Mouse (Mus musculus) ovary, postnatal 36 days (tissue): ENCODE measurements at regions not wholly inside any gene's neighbourhood (a gene's known extent, or its start where the extent isn't known, plus 50 kb on each side); places are given as distances from the start of the nearest gene placed in this dataset.

ENCODE experiments used
- DNase-seq: peaks from one replicate; pipeline ENCODE4 v3.0.0; 2022; ENCODE audit warnings: low spot score, mixed read lengths

GRCm38 (mm10) chr3:39062415-39062814 is 175.7 kb downstream of the Fat4 start:
- DNase-seq = no peak

GRCm38 (mm10) chr3:39065457-39065856 is 178.7 kb downstream of the Fat4 start:
- no peak for DNase-seq

GRCm38 (mm10) chr3:39069011-39069410 is 182.3 kb downstream of the Fat4 start:
- no peak for DNase-seq

- no peak for DNase-seq
Measured at GRCm38 (mm10) chr3:39082678-39083270, 196.0 kb downstream of the Fat4 start.

GRCm38 (mm10) chr3:39088948-39089347 is 202.2 kb downstream of the Fat4 start:
- no peak for DNase-seq

- DNase-seq = no peak
Measured at GRCm38 (mm10) chr3:39102324-39102723, 215.6 kb downstream of the Fat4 start.

GRCm38 (mm10) chr3:39109756-39110392 is 223.1 kb downstream of the Fat4 start:
- peak; percentile 7 for DNase-seq

GRCm38 (mm10) chr3:39114056-39114455 is 227.3 kb downstream of the Fat4 start:
- DNase-seq = no peak

- DNase-seq = no peak
Measured at GRCm38 (mm10) chr3:39114826-39115225, 228.1 kb downstream of the Fat4 start.

GRCm38 (mm10) chr3:39115441-39115840 is 228.7 kb downstream of the Fat4 start:
- no peak for DNase-seq

- no peak for DNase-seq
Measured at GRCm38 (mm10) chr3:39122250-39122649, 235.5 kb downstream of the Fat4 start.

- DNase-seq = no peak
Measured at GRCm38 (mm10) chr3:39130532-39130931, 243.8 kb downstream of the Fat4 start.

GRCm38 (mm10) chr3:39165006-39165667 is 278.4 kb downstream of the Fat4 start:
- DNase-seq = no peak

GRCm38 (mm10) chr3:39182646-39183045 is 295.9 kb downstream of the Fat4 start:
- no peak for DNase-seq

GRCm38 (mm10) chr3:39195102-39195501 is 308.4 kb downstream of the Fat4 start:
- DNase-seq = no peak

- DNase-seq = no peak
Measured at GRCm38 (mm10) chr3:39202662-39203061, 315.9 kb downstream of the Fat4 start.

GRCm38 (mm10) chr3:39208651-39209050 is 321.9 kb downstream of the Fat4 start:
- no peak for DNase-seq

GRCm38 (mm10) chr3:39209382-39210165 is 322.8 kb downstream of the Fat4 start:
- DNase-seq = no peak

- DNase-seq = no peak
Measured at GRCm38 (mm10) chr3:39211670-39212069, 324.9 kb downstream of the Fat4 start.

- DNase-seq = peak; percentile 8
Measured at GRCm38 (mm10) chr3:39220011-39220706, 333.4 kb downstream of the Fat4 start.

GRCm38 (mm10) chr3:39220707-39221034 is 333.9 kb downstream of the Fat4 start:
- DNase-seq = no peak

GRCm38 (mm10) chr3:39222059-39222458 is 335.3 kb downstream of the Fat4 start:
- DNase-seq = no peak
